Mouse (Mus musculus) embryonic facial prominence, embryonic 13.5 days (tissue): ENCODE measurements around the gene Plppr3. TPM values are rescaled to one million over a fixed set of nuclear protein-coding genes. Genes with fewer than 3 reads are reported as not detected.

Source experiments
- ATAC-seq: fragments of 200-750 bp; cut with Nextera tagmentation; 2 replicates; pipeline ENCODE4 v1.8.0; 2017; ENCODE audit warnings: low read depth; ENCODE audit not compliant: insufficient number of reproducible peaks, insufficient read depth, low FRiP score, low TSS enrichment
- H3K27ac ChIP-seq: fragments of 300-500 bp; sonication (generic); 2 replicates; pipeline ENCODE4 v1.5.1; 2015; ENCODE audit warnings: moderate library complexity, mild to moderate bottlenecking, inconsistent platforms
- H3K27me3 ChIP-seq: fragments of 300-500 bp; sonication (generic); 2 replicates; pipeline ENCODE4 v1.6.1; 2015; ENCODE audit warnings: mild to moderate bottlenecking, inconsistent platforms
- H3K36me3 ChIP-seq: fragments of 300-500 bp; sonication (generic); 2 replicates; pipeline ENCODE4 v1.6.1; 2015; ENCODE audit warnings: mild to moderate bottlenecking, inconsistent platforms
- H3K4me1 ChIP-seq: fragments of 300-500 bp; sonication (generic); 2 replicates; pipeline ENCODE4 v1.6.1; 2015; ENCODE audit warnings: inconsistent platforms
- H3K4me2 ChIP-seq: fragments of 300-500 bp; sonication (generic); 2 replicates; pipeline ENCODE4 v1.6.1; 2015; ENCODE audit warnings: moderate library complexity, mild to moderate bottlenecking, inconsistent platforms
- H3K4me3 ChIP-seq: fragments of 300-500 bp; sonication (generic); 2 replicates; pipeline ENCODE4 v1.5.1; 2015; ENCODE audit warnings: mild to moderate bottlenecking, inconsistent platforms
- H3K9ac ChIP-seq: fragments of 300-500 bp; sonication (generic); 2 replicates; pipeline ENCODE4 v1.6.1; 2015; ENCODE audit warnings: mild to moderate bottlenecking, inconsistent platforms
- H3K9me3 ChIP-seq: fragments of 300-500 bp; sonication (generic); 2 replicates; pipeline ENCODE4 v1.6.1; 2016; ENCODE audit warnings: inconsistent platforms
- WGBS: fragments of 180-500 bp; shearing (Covaris S2); methylation state at CpG from one replicate; pipeline ENCODE4 v1.1.7; 2015; ENCODE audit warnings: mixed read lengths; 5-methylcytosine and 5-hydroxymethylcytosine counted together
- polyA plus RNA-seq: library from polyadenylated mRNA; unstranded; fragments of >200 nt; fragmentation: Nextera tagmentation; extraction: Ambion mirVana; gene quantifications from 2 replicates; pipeline ENCODE4 v1.2.1, GENCODE M21; 2015

Plppr3 gene
- polyA plus RNA-seq, 1 experiment from 2014 or later: 138 TPM

GRCm38 (mm10) chr10:79856704-79857451 is 17.6 kb downstream of the Plppr3 start:
- Histone ChIP-seq H3K9ac (peak overlapping the region; percentile 99), H3K36me3 (peaks cover 56% of the 10 kb centered on the region), H3K4me2 (peak overlapping the region; percentile 99), H3K4me3 (peak overlapping the region; percentile 99), H3K9me3 (no peaks in the 10 kb centered on the region), H3K4me1 (peaks cover 60% of the 10 kb centered on the region), H3K27me3 (no peaks in the 10 kb centered on the region), H3K27ac (peak overlapping the region; percentile 100)
- ATAC-seq: no peak
- 47% methylated on average over 7 of the region's 7 CpGs for WGBS

GRCm38 (mm10) chr10:79856280-79856679 is 18.2 kb downstream of the Plppr3 start:
- Histone ChIP-seq H3K9me3 (no peaks in the 10 kb centered on the region), H3K4me1 (peaks cover 66% of the 10 kb centered on the region)
- no peak for ATAC-seq

GRCm38 (mm10) chr10:79855558-79856184 is 18.8 kb downstream of the Plppr3 start:
- Histone ChIP-seq H3K4me2 (peak overlapping the region; percentile 99), H3K36me3 (peaks cover 44% of the 10 kb centered on the region), H3K27ac (peak overlapping the region; percentile 100), H3K9ac (peak overlapping the region; percentile 99), H3K9me3 (no peaks in the 10 kb centered on the region), H3K4me3 (peak overlapping the region; percentile 99), H3K27me3 (no peaks in the 10 kb centered on the region), H3K4me1 (peaks cover 67% of the 10 kb centered on the region)
- ATAC-seq: no peak
- 4% methylated on average over 10 of the region's 10 CpGs for WGBS

More at GRCm38 (mm10) chr10:79856280-79856679, 18.2 kb downstream of the Plppr3 start:
- 42% methylated on average over 6 of the region's 6 CpGs for WGBS
- Histone ChIP-seq H3K27me3 (no peaks in the 10 kb centered on the region), H3K4me2 (peak overlapping the region; percentile 99), H3K9ac (peak overlapping the region; percentile 99), H3K27ac (peak overlapping the region; percentile 100; the same call in 1 of the 2 replicates), H3K36me3 (peaks cover 50% of the 10 kb centered on the region), H3K4me3 (peak overlapping the region; percentile 99)

GRCm38 (mm10) chr10:79854801-79855541 is 19.5 kb downstream of the Plppr3 start:
- under 1% methylated on average over 68 of the region's 83 CpGs for WGBS
- Histone ChIP-seq H3K27ac (peak overlapping the region; percentile 100), H3K4me3 (peak overlapping the region; percentile 99), H3K36me3 (peaks cover 37% of the 10 kb centered on the region), H3K4me2 (peak overlapping the region; percentile 99), H3K4me1 (peaks cover 64% of the 10 kb centered on the region), H3K9me3 (no peaks in the 10 kb centered on the region), H3K9ac (peak overlapping the region; percentile 99), H3K27me3 (no peaks in the 10 kb centered on the region)
- ATAC-seq: peak; percentile 12; the same call in 1 of the 2 replicates

- H3K27me3 ChIP-seq: no peaks in the 10 kb centered on the region
- WGBS: under 1% methylated on average over 75 of the region's 75 CpGs
- peak within 1 kb of the TSS; percentile 99 for H3K4me2 ChIP-seq
- peaks cover 29% of the 10 kb centered on the region for H3K36me3 ChIP-seq
- ATAC-seq: peak; percentile 90
- H3K27ac ChIP-seq: peak within 1 kb of the TSS; percentile 100
- H3K4me3 ChIP-seq: peak within 1 kb of the TSS; percentile 99
- H3K4me1 ChIP-seq: peaks cover 62% of the 10 kb centered on the region
- peak within 1 kb of the TSS; percentile 99 for H3K9ac ChIP-seq
- no peaks in the 10 kb centered on the region for H3K9me3 ChIP-seq
Measured at GRCm38 (mm10) chr10:79853860-79854795, 20.3 kb downstream of the Plppr3 start, which contains the start of gene Ptbp1. Gene Ptbp1 (plus strand): TSS chr10:79854427.

GRCm38 (mm10) chr10:79853392-79853791 is 21.0 kb downstream of the Plppr3 start:
- H3K27me3 ChIP-seq: no peaks in the 10 kb centered on the region
- H3K4me1 ChIP-seq: peaks cover 55% of the 10 kb centered on the region
- under 1% methylated on average over 15 of the region's 15 CpGs for WGBS
- H3K4me2 ChIP-seq: peak overlapping the region; percentile 81
- H3K27ac ChIP-seq: peak overlapping the region; percentile 100
- peaks cover 21% of the 10 kb centered on the region for H3K36me3 ChIP-seq
- H3K9me3 ChIP-seq: no peaks in the 10 kb centered on the region
- H3K9ac ChIP-seq: peak overlapping the region; percentile 83
- peak; percentile 56 for ATAC-seq
- peak overlapping the region; percentile 99 for H3K4me3 ChIP-seq

- H3K36me3 ChIP-seq: peaks cover 17% of the 10 kb centered on the region
- H3K9me3 ChIP-seq: no peaks in the 10 kb centered on the region
- no peaks in the 10 kb centered on the region for H3K27me3 ChIP-seq
- WGBS: 20% methylated on average over 8 of the region's 8 CpGs
- H3K4me2 ChIP-seq: peak overlapping the region; percentile 81
- H3K27ac ChIP-seq: peak overlapping the region; percentile 100
- peak overlapping the region; percentile 99 for H3K4me3 ChIP-seq
- no peak for ATAC-seq
- peak overlapping the region; percentile 83 for H3K9ac ChIP-seq
- H3K4me1 ChIP-seq: peaks cover 49% of the 10 kb centered on the region
Measured at GRCm38 (mm10) chr10:79852827-79853226, 21.6 kb downstream of the Plppr3 start.

GRCm38 (mm10) chr10:79852107-79852789 is 22.2 kb downstream of the Plppr3 start:
- H3K4me3 ChIP-seq: peak overlapping the region; percentile 99
- ATAC-seq: no peak
- H3K27ac ChIP-seq: peak overlapping the region; percentile 100
- peak overlapping the region; percentile 81 for H3K4me2 ChIP-seq
- peaks cover 44% of the 10 kb centered on the region for H3K4me1 ChIP-seq
- H3K9me3 ChIP-seq: no peaks in the 10 kb centered on the region
- H3K36me3 ChIP-seq: peaks cover 11% of the 10 kb centered on the region
- no peaks in the 10 kb centered on the region for H3K27me3 ChIP-seq
- WGBS: 24% methylated on average over 9 of the region's 9 CpGs
- peak overlapping the region; percentile 83 for H3K9ac ChIP-seq

GRCm38 (mm10) chr10:79851653-79852052 is 22.8 kb downstream of the Plppr3 start:
- peak overlapping the region; percentile 83; the same call in 1 of the 2 replicates for H3K9ac ChIP-seq
- no peak for ATAC-seq
- H3K4me2 ChIP-seq: peak overlapping the region; percentile 81
- no peaks in the 10 kb centered on the region for H3K9me3 ChIP-seq
- peak overlapping the region; percentile 100 for H3K27ac ChIP-seq
- H3K4me1 ChIP-seq: peaks cover 38% of the 10 kb centered on the region
- 58% methylated on average over 3 of the region's 3 CpGs for WGBS
- peaks cover 5% of the 10 kb centered on the region for H3K36me3 ChIP-seq
- no peaks in the 10 kb centered on the region for H3K27me3 ChIP-seq
- H3K4me3 ChIP-seq: peak overlapping the region; percentile 99

GRCm38 (mm10) chr10:79849941-79850628 is 24.3 kb downstream of the Plppr3 start:
- 84% methylated on average over 8 of the region's 8 CpGs for WGBS
- no peak for ATAC-seq
- H3K4me3 ChIP-seq: no peak overlapping the region

More at GRCm38 (mm10) chr10:79849941-79850628, 24.3 kb downstream of the Plppr3 start:
- H3K27ac ChIP-seq: no peak overlapping the region
- no peaks in the 10 kb centered on the region for H3K9me3 ChIP-seq
- no peaks in the 10 kb centered on the region for H3K27me3 ChIP-seq
- H3K36me3 ChIP-seq: no peaks in the 10 kb centered on the region
- H3K9ac ChIP-seq: no peak overlapping the region; the same call in 1 of the 2 replicates
- no peak overlapping the region for H3K4me2 ChIP-seq
- peaks cover 36% of the 10 kb centered on the region for H3K4me1 ChIP-seq
